Mouse (Mus musculus): ENCODE data around the gene Csad.

GRCm38 (mm10) chr15:102188096-102188495 is 16.4 kb downstream of the Csad start:
- TF ChIP-seq EP300 (optimal IDR thresholded peaks at IDR 0.05): no peak
- no peak for TF ChIP-seq CTCF (IDR thresholded peaks at IDR 0.05; ENCODE audit: low read depth)

Data from stomach, postnatal 0 days (tissue).